Mouse (Mus musculus) neural tube, embryonic 15.5 days (tissue): ENCODE data around the gene Abcc4. TPM values are rescaled to one million over a fixed set of nuclear protein-coding genes. Genes with fewer than 3 reads are reported as not detected.

Experiments used
- ATAC-seq: fragments of 200-750 bp; cut with Nextera tagmentation; 2 replicates; pipeline ENCODE4 v1.8.0; 2017; ENCODE audit warnings: mild to moderate bottlenecking, moderate TSS enrichment, moderate library complexity; ENCODE audit not compliant: low FRiP score
- H3K27ac ChIP-seq: fragments of 300-500 bp; sonication (generic); replicated peaks from 2 replicates; pipeline ENCODE4 v1.5.1; 2015; ENCODE audit warnings: mild to moderate bottlenecking, inconsistent platforms
- H3K27me3 ChIP-seq: fragments of 300-500 bp; sonication (generic); replicated peaks from 2 replicates; pipeline ENCODE4 v1.6.1; 2015; ENCODE audit warnings: inconsistent platforms
- H3K36me3 ChIP-seq: fragments of 300-500 bp; sonication (generic); 2 replicates; pipeline ENCODE4 v1.6.1; 2015; ENCODE audit warnings: inconsistent platforms
- H3K4me1 ChIP-seq: fragments of 300-500 bp; sonication (generic); 2 replicates; pipeline ENCODE4 v1.6.1; 2015; ENCODE audit warnings: inconsistent platforms
- H3K4me2 ChIP-seq: fragments of 300-500 bp; sonication (generic); 2 replicates; pipeline ENCODE4 v1.6.1; 2015; ENCODE audit warnings: inconsistent platforms, mild to moderate bottlenecking, moderate library complexity
- H3K4me3 ChIP-seq: fragments of 300-500 bp; sonication (generic); replicated peaks from 2 replicates; pipeline ENCODE4 v1.5.1; 2015; ENCODE audit warnings: mild to moderate bottlenecking, inconsistent platforms
- H3K9ac ChIP-seq: fragments of 300-500 bp; sonication (generic); replicated peaks from 2 replicates; pipeline ENCODE4 v1.6.1; 2015; ENCODE audit warnings: mild to moderate bottlenecking, inconsistent platforms
- H3K9me3 ChIP-seq: fragments of 300-500 bp; sonication (generic); replicated peaks from 2 replicates; pipeline ENCODE4 v1.6.1; 2016; ENCODE audit warnings: inconsistent platforms
- WGBS: fragments of 180-500 bp; shearing (Covaris S2); methylation state at CpG from one replicate; pipeline ENCODE4 v1.1.7; 2015; ENCODE audit warnings: mixed read lengths; 5-methylcytosine and 5-hydroxymethylcytosine counted together
- polyA plus RNA-seq: library from polyadenylated mRNA; unstranded; fragments of >200 nt; fragmentation: Nextera tagmentation; extraction: Ambion mirVana; gene quantifications from 2 replicates; pipeline ENCODE4 v1.2.1, GENCODE M21; 2015

Abcc4 gene
- polyA plus RNA-seq, 1 experiment from 2014 or later = 3.1 TPM

DNA sequence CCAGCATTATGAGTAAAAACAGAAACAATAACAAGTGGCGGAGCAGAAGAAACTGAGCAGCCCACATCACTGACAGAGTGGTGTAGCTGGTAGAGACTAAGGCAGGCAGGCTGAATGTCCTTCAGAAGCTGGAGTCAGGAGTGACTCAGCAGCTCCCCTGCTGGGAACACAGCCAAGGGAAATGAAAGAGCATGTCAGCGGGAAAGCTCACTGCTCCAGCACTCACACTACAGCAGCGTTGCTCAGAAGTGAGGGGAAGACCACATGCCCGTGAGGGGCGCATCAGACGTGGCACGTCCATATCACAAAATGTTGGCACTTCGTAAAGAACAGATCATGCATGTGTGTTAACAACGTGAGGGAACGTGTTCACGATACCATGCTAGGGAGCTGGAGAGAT lies 3.7 kb upstream of the Abcc4 start:
- WGBS = 37% methylated on average over 11 of the region's 11 CpGs
- no peaks in the 10 kb centered on the region for H3K9me3 ChIP-seq
- peaks cover 39% of the 10 kb centered on the region for H3K4me1 ChIP-seq
- no peak overlapping the region for H3K4me2 ChIP-seq
- peak; percentile 58 for ATAC-seq
- no peaks in the 10 kb centered on the region for H3K36me3 ChIP-seq
- no peak overlapping the region for H3K9ac ChIP-seq
- H3K27ac ChIP-seq = no peak overlapping the region
- H3K27me3 ChIP-seq = peaks cover 5% of the 10 kb centered on the region; the same call in 1 of the 2 replicates
- no peak overlapping the region for H3K4me3 ChIP-seq

GRCm38 (mm10) chr14:118708126-118708525 lies 2.1 kb upstream of the Abcc4 start:
- no peak overlapping the region for H3K4me3 ChIP-seq
- H3K27me3 ChIP-seq = peaks cover 14% of the 10 kb centered on the region
- H3K4me1 ChIP-seq = peaks cover 30% of the 10 kb centered on the region
- H3K4me2 ChIP-seq = no peak overlapping the region
- no peak overlapping the region for H3K9ac ChIP-seq
- ATAC-seq = no peak
- H3K9me3 ChIP-seq = no peaks in the 10 kb centered on the region
- no peak overlapping the region for H3K27ac ChIP-seq
- 87% methylated on average over 5 of the region's 5 CpGs for WGBS
- H3K36me3 ChIP-seq = no peaks in the 10 kb centered on the region

DNA sequence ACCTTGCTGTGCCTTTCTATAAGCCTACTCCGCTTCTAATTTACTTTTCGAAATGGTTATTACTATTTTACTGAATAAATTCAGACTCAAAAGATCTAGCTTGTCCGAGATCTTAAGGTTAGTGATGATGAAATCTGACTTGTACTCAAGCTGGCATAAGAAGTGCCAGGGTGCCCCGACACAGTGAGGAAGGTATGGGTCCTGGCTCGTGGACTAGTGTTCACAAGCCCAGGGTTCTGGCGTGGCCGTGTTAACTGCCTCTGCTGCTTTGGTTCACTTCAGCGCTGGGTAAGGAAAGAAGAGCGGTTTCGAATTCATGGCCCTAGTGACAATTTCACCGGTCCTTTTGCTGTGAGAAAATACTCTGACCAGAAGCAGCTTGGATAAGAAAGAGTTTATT lies 943 bp upstream of the Abcc4 start:
- Histone ChIP-seq H3K36me3 (no peaks in the 10 kb centered on the region), H3K9ac (no peak overlapping the region), H3K27ac (no peak overlapping the region), H3K4me2 (peak overlapping the region; percentile 98), H3K4me3 (peak overlapping the region; percentile 65; the same call in 1 of the 2 replicates), H3K4me1 (peaks cover 25% of the 10 kb centered on the region), H3K9me3 (no peaks in the 10 kb centered on the region), H3K27me3 (peaks cover 14% of the 10 kb centered on the region)
- 85% methylated on average over 11 of the region's 11 CpGs for WGBS
- ATAC-seq = no peak

- Histone ChIP-seq H3K4me1 (peaks cover 25% of the 10 kb centered on the region), H3K4me3 (peak overlapping the region; percentile 65), H3K4me2 (peak overlapping the region; percentile 98), H3K9me3 (no peaks in the 10 kb centered on the region), H3K9ac (peak overlapping the region; percentile 55), H3K27me3 (peaks cover 14% of the 10 kb centered on the region), H3K27ac (peak overlapping the region; percentile 58), H3K36me3 (no peaks in the 10 kb centered on the region)
- ATAC-seq = peak; percentile 35
- 2% methylated on average over 10 of the region's 10 CpGs for WGBS
Observed at GRCm38 (mm10) chr14:118705465-118705807, 583 bp downstream of the Abcc4 start.

- WGBS = 81% methylated on average over 9 of the region's 9 CpGs
- no peak for ATAC-seq
Observed at GRCm38 (mm10) chr14:118703363-118703762, 2.7 kb downstream of the Abcc4 start.

GRCm38 (mm10) chr14:118701991-118702608 lies 3.9 kb downstream of the Abcc4 start:
- H3K27me3 ChIP-seq = peaks cover 9% of the 10 kb centered on the region
- ATAC-seq = no peak
- H3K27ac ChIP-seq = no peak overlapping the region
- H3K9me3 ChIP-seq = no peaks in the 10 kb centered on the region
- no peaks in the 10 kb centered on the region for H3K36me3 ChIP-seq
- H3K4me3 ChIP-seq = no peak overlapping the region
- H3K4me2 ChIP-seq = no peak overlapping the region
- peaks cover 16% of the 10 kb centered on the region for H3K4me1 ChIP-seq
- H3K9ac ChIP-seq = no peak overlapping the region
- 54% methylated on average over 7 of the region's 7 CpGs for WGBS

More at GRCm38 (mm10) chr14:118703363-118703762, 2.7 kb downstream of the Abcc4 start:
- no peak overlapping the region for H3K27ac ChIP-seq
- no peaks in the 10 kb centered on the region for H3K36me3 ChIP-seq
- H3K4me2 ChIP-seq = no peak overlapping the region
- H3K9ac ChIP-seq = no peak overlapping the region
- H3K4me3 ChIP-seq = no peak overlapping the region
- H3K9me3 ChIP-seq = no peaks in the 10 kb centered on the region
- H3K27me3 ChIP-seq = peaks cover 14% of the 10 kb centered on the region
- H3K4me1 ChIP-seq = peaks cover 16% of the 10 kb centered on the region

DNA sequence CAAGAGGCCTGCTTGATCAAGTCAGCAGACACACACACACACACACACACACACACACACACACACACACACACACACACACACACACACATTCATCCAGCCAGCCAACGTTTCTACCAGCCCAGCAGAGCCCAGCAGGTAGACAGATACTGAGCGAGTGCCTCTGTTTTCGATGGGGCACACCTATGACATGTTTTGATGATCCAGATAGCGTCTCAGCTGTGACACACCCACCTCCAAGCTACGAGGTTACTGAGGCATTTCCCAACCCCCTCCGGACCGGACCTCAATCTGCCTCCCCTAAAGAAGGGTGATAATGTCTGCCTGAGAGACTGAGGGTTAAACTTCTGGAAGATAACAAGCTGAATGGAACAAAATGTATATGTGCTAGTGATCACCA lies 5.4 kb downstream of the Abcc4 start:
- Histone ChIP-seq H3K36me3 (no peaks in the 10 kb centered on the region), H3K27me3 (peaks cover 9% of the 10 kb centered on the region), H3K4me3 (no peak overlapping the region), H3K9ac (no peak overlapping the region), H3K9me3 (no peaks in the 10 kb centered on the region), H3K27ac (no peak overlapping the region), H3K4me2 (no peak overlapping the region), H3K4me1 (peaks cover 7% of the 10 kb centered on the region)
- ATAC-seq = no peak
- WGBS = 81% methylated on average over 7 of the region's 7 CpGs

GRCm38 (mm10) chr14:118699963-118700362 lies 6.1 kb downstream of the Abcc4 start:
- peaks cover under 1% of the 10 kb centered on the region; the same call in 1 of the 2 replicates for H3K4me1 ChIP-seq
- H3K9ac ChIP-seq = no peak overlapping the region
- H3K4me2 ChIP-seq = no peak overlapping the region
- H3K9me3 ChIP-seq = no peaks in the 10 kb centered on the region
- no peaks in the 10 kb centered on the region for H3K36me3 ChIP-seq
- WGBS = 41% methylated on average over 5 of the region's 5 CpGs
- H3K27ac ChIP-seq = no peak overlapping the region
- ATAC-seq = no peak
- no peak overlapping the region for H3K4me3 ChIP-seq
- peaks cover 9% of the 10 kb centered on the region for H3K27me3 ChIP-seq

DNA sequence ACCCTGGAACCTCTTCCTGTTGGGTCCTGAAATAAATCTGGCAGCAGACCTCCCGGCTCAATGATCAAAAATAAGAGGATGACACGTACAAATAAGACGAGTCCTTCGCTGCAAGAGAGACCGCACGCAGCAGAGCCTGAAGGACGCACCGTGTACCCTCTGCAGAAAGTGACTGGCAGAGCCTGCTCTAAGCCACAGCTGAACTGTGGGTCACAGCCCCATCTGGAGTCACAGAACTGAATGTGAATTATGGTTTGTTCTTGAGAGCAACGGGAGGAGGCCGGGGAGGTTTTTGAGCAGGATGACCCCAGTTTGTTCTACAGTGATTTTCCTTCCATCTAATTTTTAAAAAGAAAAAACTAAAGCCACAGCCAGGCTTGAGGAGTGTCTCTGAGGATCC lies 6.5 kb downstream of the Abcc4 start:
- peaks cover 8% of the 10 kb centered on the region; the same call in 1 of the 2 replicates for H3K27me3 ChIP-seq
- WGBS = 74% methylated on average over 10 of the region's 10 CpGs
- ATAC-seq = no peak

GRCm38 (mm10) chr14:118696556-118697289 lies 9.3 kb downstream of the Abcc4 start:
- Histone ChIP-seq H3K36me3 (no peaks in the 10 kb centered on the region), H3K9ac (no peak overlapping the region), H3K4me2 (no peak overlapping the region), H3K4me3 (no peak overlapping the region), H3K27ac (no peak overlapping the region), H3K27me3 (no peaks in the 10 kb centered on the region), H3K9me3 (no peaks in the 10 kb centered on the region), H3K4me1 (no peaks in the 10 kb centered on the region)
- WGBS = 96% methylated on average over 16 of the region's 16 CpGs
- ATAC-seq = no peak

More for the DNA sequence above, 6.5 kb downstream of the Abcc4 start:
- Histone ChIP-seq H3K9ac (no peak overlapping the region), H3K9me3 (no peaks in the 10 kb centered on the region), H3K27ac (no peak overlapping the region), H3K36me3 (no peaks in the 10 kb centered on the region), H3K4me2 (no peak overlapping the region), H3K4me1 (no peaks in the 10 kb centered on the region), H3K4me3 (no peak overlapping the region)

DNA sequence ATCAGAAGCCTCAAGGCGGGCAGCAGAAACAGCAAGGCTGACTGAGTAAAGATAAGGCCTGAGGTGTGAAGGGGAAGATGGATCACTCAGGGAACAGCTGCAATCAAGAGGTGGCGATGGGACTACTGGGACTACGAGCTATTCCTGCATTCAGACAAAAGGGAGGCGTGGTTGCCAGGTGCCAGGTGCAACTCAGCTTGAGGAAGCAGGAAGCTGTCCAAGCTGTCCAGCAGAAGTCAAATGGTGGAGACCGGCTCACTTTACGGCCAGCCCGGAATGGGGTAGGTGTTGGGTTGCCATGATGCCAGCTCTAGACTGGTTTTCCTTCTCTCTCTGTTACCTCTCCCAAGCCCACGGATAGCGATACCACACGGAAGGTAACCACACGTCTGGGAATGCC lies 10.2 kb downstream of the Abcc4 start:
- H3K4me3 ChIP-seq = no peak overlapping the region
- H3K36me3 ChIP-seq = no peaks in the 10 kb centered on the region
- no peaks in the 10 kb centered on the region for H3K4me1 ChIP-seq
- H3K9me3 ChIP-seq = no peaks in the 10 kb centered on the region
- ATAC-seq = no peak
- no peak overlapping the region for H3K4me2 ChIP-seq
- H3K27me3 ChIP-seq = no peaks in the 10 kb centered on the region
- WGBS = 88% methylated on average over 11 of the region's 11 CpGs
- no peak overlapping the region for H3K9ac ChIP-seq
- no peak overlapping the region for H3K27ac ChIP-seq

GRCm38 (mm10) chr14:118694321-118694720 lies 11.7 kb downstream of the Abcc4 start:
- no peaks in the 10 kb centered on the region for H3K9me3 ChIP-seq
- H3K9ac ChIP-seq = no peak overlapping the region
- no peak overlapping the region for H3K27ac ChIP-seq
- H3K4me3 ChIP-seq = no peak overlapping the region
- no peaks in the 10 kb centered on the region for H3K27me3 ChIP-seq
- WGBS = 95% methylated on average over 7 of the region's 7 CpGs
- no peak for ATAC-seq
- H3K4me2 ChIP-seq = no peak overlapping the region
- H3K4me1 ChIP-seq = peaks cover 5% of the 10 kb centered on the region
- no peaks in the 10 kb centered on the region for H3K36me3 ChIP-seq
